Mouse (Mus musculus): ENCODE measurements around the gene Spef1. TPM values are rescaled to one million over a fixed set of nuclear protein-coding genes. Genes with fewer than 3 reads are reported as not detected.

The Spef1 gene
- polyA plus RNA-seq, 1 experiment from 2014 or later: 3.6 TPM

DNA sequence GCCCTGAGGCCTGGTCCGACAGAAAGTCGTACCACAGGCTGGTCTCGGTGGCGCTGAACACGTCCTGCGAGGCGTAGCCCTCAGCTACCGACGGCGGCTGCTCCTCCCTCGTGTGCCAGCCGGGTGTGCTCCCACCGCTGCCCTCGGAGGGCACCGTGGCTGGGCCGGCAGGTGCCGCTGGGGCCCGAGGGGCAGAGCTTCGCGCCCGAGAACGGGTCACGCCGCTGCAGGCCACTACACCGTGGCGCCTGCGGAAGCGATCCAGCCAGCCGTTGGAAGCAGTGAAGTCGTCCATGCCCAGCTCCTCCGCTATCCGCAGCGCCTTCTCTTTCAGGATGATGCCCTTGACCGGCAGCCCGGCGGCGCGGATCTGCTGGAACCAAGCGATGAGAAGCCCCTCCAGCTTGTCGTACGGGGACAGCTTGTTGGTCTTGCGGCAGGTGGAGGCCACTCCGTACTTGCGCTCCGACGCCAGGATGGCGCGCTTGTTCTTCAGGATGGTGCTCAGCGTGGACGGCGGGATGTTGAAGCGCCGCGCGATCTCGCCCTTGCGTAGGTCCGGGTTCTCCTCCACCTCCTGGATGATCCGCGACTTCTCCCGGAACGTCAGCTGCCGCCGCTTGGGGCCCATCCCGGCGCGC lies 7.7 kb downstream of the Spef1 start:
- no peaks in the 10 kb centered on the region for H3K27me3 ChIP-seq
- H3K9ac ChIP-seq: peak overlapping the region; percentile 86
- H3K36me3 ChIP-seq: 0 out of 2 replicates have a peak, but pooled peaks cover 10% of the 10 kb centered on the region
- peak overlapping the region; percentile 92 for H3K4me2 ChIP-seq
- under 1% methylated on average over 67 of the region's 67 CpGs for WGBS
- ATAC-seq (replicated peaks; ENCODE audit: low FRiP score): peak; percentile 52
- peaks cover 49% of the 10 kb centered on the region for H3K4me1 ChIP-seq
- no peaks in the 10 kb centered on the region for H3K9me3 ChIP-seq (replicated peaks)
- peak overlapping the region; percentile 88 for H3K27ac ChIP-seq
- H3K4me3 ChIP-seq (replicated peaks): peak overlapping the region; percentile 64

DNA sequence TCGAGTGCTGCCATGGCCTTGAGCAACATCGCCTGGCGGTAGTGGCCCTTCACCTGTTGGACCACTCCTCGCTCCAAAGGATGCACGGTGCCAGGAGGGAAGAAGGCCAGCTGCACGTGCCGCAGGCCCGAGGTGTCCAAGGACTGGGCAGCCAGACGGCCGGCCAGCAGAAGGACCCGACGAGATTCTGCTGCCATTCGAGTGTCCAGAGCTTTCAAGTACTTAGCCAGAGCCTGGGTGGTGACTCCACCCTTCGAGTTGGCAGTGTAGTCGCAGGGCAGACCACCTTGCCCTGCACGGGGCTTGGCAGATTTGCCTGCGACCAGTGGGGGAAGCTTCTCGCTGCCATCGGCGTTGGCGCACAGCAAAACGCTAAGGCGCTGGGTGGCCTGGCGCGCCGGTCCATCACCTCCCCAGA lies 8.2 kb downstream of the Spef1 start:
- H3K36me3 ChIP-seq: 0 out of 2 replicates have a peak, but pooled peaks cover 10% of the 10 kb centered on the region
- peaks cover 54% of the 10 kb centered on the region for H3K4me1 ChIP-seq
- peaks cover 4% of the 10 kb centered on the region for H3K27me3 ChIP-seq
- peak overlapping the region; percentile 92 for H3K4me2 ChIP-seq
- peak overlapping the region; percentile 64 for H3K4me3 ChIP-seq (replicated peaks)
- WGBS: 31% methylated on average over 26 of the region's 26 CpGs
- H3K9me3 ChIP-seq (replicated peaks): no peaks in the 10 kb centered on the region
- peak overlapping the region; percentile 86 for H3K9ac ChIP-seq
- no peak for ATAC-seq (replicated peaks; ENCODE audit: low FRiP score)
- H3K27ac ChIP-seq: peak overlapping the region; percentile 88

DNA sequence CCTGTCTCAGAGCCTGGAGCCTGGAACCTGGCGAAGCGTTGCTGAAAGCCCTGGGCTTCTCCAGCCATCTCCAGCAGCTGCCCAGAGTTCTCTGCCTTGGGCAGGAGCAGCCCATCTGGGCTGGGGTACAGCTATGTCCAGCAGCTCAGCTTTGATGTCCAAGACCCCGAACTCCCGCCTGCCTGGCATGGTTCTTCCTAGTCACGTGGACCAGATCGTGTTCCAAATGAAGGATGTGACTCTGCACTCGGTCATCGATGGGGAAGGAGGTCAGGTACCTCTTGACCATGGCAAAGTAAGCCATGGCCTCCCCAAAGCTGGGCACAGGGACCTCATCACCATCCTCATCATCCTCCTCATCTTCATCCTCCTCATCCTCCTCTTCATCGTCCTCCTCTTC lies 9.2 kb downstream of the Spef1 start:
- Histone ChIP-seq H3K27me3 (peaks cover 13% of the 10 kb centered on the region), H3K4me2 (peak overlapping the region; percentile 92), H3K4me3 (replicated peaks) (peak overlapping the region; percentile 64), H3K27ac (peak overlapping the region; percentile 76; the same call in 1 of the 2 replicates), H3K4me1 (peaks cover 54% of the 10 kb centered on the region), H3K9ac (peak overlapping the region; percentile 86), H3K9me3 (replicated peaks) (no peaks in the 10 kb centered on the region), H3K36me3 (0 out of 2 replicates have a peak, but pooled peaks cover 10% of the 10 kb centered on the region)
- 77% methylated on average over 9 of the region's 9 CpGs for WGBS
- ATAC-seq (replicated peaks; ENCODE audit: low FRiP score): no peak

DNA sequence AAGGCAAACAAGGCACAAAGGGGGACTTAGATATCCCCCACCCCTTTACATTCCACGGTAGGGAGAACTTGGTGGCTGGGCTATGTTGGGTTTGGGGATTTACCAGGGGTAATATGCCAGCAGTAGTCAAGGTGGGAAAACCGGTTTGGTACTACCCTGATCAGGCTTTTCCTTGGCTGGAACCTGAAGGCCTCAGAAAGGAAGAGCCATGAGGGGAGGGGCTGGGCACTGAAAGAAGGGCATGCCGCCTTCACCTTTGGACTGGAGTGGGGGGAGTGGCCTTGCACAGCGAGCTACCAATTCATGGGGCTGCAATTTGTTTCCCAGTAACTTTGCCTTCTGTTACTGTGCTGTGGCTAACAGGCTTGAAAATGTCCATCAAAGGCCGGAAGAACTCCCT lies 10.6 kb downstream of the Spef1 start:
- H3K36me3 ChIP-seq: 0 out of 2 replicates have a peak, but pooled peaks cover 10% of the 10 kb centered on the region

DNA sequence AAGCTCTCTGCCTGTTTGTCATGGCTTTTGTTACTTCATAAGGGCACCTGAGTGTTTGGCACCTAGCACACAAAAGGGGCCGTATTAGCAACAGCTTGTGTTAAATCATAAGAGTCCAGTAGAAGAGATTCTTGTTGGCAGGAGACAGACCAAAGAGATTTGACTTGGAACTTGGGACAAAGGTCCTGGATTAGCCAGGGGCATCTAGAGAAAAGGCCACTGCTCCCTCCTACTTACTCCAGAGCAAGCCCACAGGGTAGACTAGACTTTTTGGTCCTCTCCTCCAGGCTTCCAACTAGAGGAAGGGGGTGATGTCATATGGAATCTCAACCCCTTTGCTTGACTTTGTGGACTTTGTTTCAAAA lies 11.2 kb downstream of the Spef1 start:
- 0 out of 2 replicates have a peak, but pooled peaks cover 10% of the 10 kb centered on the region for H3K36me3 ChIP-seq
- WGBS: 94% methylated on average over 1 of the region's 1 CpGs
- H3K27me3 ChIP-seq: peaks cover 33% of the 10 kb centered on the region
- H3K4me2 ChIP-seq: peak overlapping the region; percentile 92
- peak overlapping the region; percentile 76 for H3K27ac ChIP-seq
- H3K9ac ChIP-seq: no peak overlapping the region
- H3K4me3 ChIP-seq (replicated peaks): no peak overlapping the region
- no peak for ATAC-seq (replicated peaks; ENCODE audit: low FRiP score)
- H3K9me3 ChIP-seq (replicated peaks): no peaks in the 10 kb centered on the region
- peaks cover 65% of the 10 kb centered on the region for H3K4me1 ChIP-seq

More for the DNA sequence above, 10.6 kb downstream of the Spef1 start:
- Histone ChIP-seq H3K4me3 (replicated peaks) (peak overlapping the region; percentile 5; the same call in 1 of the 2 replicates), H3K9me3 (replicated peaks) (no peaks in the 10 kb centered on the region), H3K27ac (peak overlapping the region; percentile 76), H3K27me3 (peaks cover 28% of the 10 kb centered on the region), H3K9ac (no peak overlapping the region; the same call in 1 of the 2 replicates), H3K4me1 (peaks cover 60% of the 10 kb centered on the region), H3K4me2 (peak overlapping the region; percentile 92)
- peak; percentile 15; the same call in 1 of the 2 replicates for ATAC-seq (replicated peaks; ENCODE audit: low FRiP score)
- 58% methylated on average over 5 of the region's 5 CpGs for WGBS

DNA sequence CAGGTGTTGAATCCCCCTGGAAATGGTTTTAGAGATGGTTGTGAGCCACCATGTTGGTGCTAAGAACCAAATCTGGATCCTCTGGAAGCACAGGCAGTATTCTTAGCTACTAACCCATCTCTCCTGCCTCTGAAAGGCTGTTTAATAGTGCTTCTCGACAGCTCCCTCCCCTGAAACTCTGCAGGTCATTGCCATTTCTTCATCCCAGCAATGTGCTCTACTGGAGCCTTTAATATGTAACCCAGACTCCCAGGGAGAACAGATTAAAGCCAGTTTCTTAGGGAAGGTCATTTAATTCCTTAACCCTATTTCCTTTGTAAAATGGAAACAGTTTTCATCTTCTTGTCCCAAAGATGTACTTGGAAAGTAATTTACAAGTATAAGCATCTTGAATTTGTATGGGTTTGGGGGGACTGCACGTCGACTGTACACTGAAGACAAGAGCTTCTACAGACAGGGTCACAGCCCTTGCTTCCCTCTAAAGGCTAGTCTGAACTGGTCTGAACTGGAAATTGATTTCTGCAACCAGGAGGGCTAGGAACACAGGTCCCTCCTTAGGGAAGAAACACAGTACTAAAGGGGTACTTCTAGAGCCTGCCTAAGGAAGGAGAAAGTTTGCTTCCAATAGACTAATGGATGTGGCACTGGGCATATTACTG lies 11.7 kb downstream of the Spef1 start:
- no peak for ATAC-seq (replicated peaks; ENCODE audit: low FRiP score)
- Histone ChIP-seq H3K9ac (no peak overlapping the region), H3K27me3 (peaks cover 38% of the 10 kb centered on the region), H3K36me3 (0 out of 2 replicates have a peak, but pooled peaks cover 10% of the 10 kb centered on the region), H3K27ac (peak overlapping the region; percentile 76), H3K4me1 (peaks cover 68% of the 10 kb centered on the region), H3K4me3 (replicated peaks) (no peak overlapping the region), H3K4me2 (0 out of 2 replicates have a peak overlapping the region, but pooled peaks have one; percentile 92), H3K9me3 (replicated peaks) (no peaks in the 10 kb centered on the region)
- WGBS: 72% methylated on average over 3 of the region's 3 CpGs

DNA sequence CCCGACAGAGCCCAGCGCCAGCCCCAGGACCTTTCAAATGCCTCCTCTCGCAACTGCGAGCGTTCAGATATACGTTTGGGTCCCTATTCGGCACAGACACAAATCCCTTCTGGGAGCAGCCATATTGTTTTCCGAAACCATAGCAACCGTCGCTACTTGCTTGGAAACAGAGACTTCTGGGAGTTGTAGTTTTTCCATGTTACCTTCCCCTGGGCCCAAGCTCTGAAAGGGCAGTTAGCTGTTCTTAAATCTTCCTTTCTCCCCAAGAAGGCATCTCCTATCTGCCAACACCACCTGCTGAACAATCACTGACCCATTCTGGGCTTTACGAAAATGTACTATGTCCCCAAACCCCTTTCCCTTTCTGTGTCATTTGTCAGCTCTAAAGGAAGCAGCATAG lies 12.4 kb downstream of the Spef1 start:
- Histone ChIP-seq H3K9ac (no peak overlapping the region), H3K27ac (0 out of 2 replicates have a peak overlapping the region, but pooled peaks have one; percentile 76), H3K27me3 (peaks cover 41% of the 10 kb centered on the region), H3K9me3 (replicated peaks) (no peaks in the 10 kb centered on the region), H3K36me3 (0 out of 2 replicates have a peak, but pooled peaks cover 10% of the 10 kb centered on the region), H3K4me1 (peaks cover 69% of the 10 kb centered on the region), H3K4me2 (peak overlapping the region; percentile 72), H3K4me3 (replicated peaks) (peak overlapping the region; percentile 42)
- ATAC-seq (replicated peaks; ENCODE audit: low FRiP score): 0 out of 2 replicates have a peak, but pooled peaks have one; percentile 19
- 6% methylated on average over 11 of the region's 11 CpGs for WGBS

DNA sequence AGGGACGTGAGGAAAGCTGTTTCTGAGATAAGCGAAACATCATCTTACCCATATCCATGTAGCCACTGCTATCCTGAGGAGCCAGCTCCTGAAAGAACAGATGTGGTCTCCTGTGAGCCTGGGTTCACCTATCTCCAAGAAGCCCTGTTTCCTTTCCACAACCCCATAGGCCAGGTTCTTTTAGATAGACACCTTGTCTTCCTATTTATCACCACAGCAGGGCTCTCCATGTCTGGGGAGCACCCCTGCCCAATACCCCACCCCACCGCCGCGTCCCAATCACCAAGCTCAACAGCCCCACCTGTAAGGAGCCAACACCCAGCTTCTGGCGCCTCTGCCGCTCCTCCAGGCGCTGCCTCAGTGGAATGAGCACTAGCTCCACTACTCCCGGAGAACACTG lies 14.8 kb downstream of the Spef1 start:
- no peak overlapping the region for H3K27ac ChIP-seq
- no peaks in the 10 kb centered on the region for H3K9me3 ChIP-seq (replicated peaks)
- 0 out of 2 replicates have a peak, but pooled peaks cover 9% of the 10 kb centered on the region for H3K36me3 ChIP-seq
- H3K4me2 ChIP-seq: no peak overlapping the region
- H3K4me3 ChIP-seq (replicated peaks): no peak overlapping the region
- no peak for ATAC-seq (replicated peaks; ENCODE audit: low FRiP score)
- no peak overlapping the region for H3K9ac ChIP-seq
- peaks cover 52% of the 10 kb centered on the region for H3K4me1 ChIP-seq
- peaks cover 41% of the 10 kb centered on the region for H3K27me3 ChIP-seq
- WGBS: 48% methylated on average over 9 of the region's 9 CpGs

DNA sequence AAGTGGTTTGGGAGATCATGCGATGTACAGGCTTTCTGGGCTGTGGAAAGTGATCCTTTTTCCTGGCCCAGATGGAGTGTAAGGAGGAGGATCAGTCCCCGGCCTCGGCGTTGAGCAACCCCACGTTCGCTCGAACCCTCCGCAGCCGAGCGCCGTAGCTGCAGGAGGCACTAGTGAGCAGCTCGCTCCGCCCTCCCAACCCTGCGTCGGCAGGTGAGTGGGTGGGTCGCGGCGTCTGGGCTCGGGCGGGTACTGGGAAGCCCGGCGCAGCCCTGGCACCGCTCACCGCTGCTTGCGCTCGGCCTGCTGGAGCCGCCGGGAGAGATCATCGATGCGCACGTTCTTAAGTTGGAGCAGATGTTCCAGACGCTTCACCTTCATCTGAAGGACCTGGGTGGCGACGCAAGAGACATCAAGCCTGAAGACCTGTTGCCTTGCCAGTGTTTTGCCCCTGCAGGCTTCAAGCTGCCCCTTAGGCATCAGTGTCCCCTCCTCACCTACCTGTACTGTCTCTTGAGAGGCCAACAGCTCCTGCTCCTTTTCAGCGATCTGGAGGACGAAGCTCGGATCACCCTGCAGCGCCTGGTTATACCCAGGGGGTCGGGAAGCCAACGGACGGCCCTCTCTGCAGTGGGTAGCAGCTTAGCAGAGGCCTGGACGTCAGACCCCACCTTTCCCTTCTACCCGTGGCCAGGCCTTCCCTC lies 15.5 kb downstream of the Spef1 start:
- peaks cover 41% of the 10 kb centered on the region for H3K27me3 ChIP-seq
- WGBS: 4% methylated on average over 43 of the region's 43 CpGs
- peak overlapping the region; percentile 37 for H3K4me3 ChIP-seq (replicated peaks)
- H3K27ac ChIP-seq: no peak overlapping the region
- H3K36me3 ChIP-seq: 0 out of 2 replicates have a peak, but pooled peaks cover 3% of the 10 kb centered on the region
- H3K9ac ChIP-seq: peak overlapping the region; percentile 28; the same call in 1 of the 2 replicates
- H3K9me3 ChIP-seq (replicated peaks): no peaks in the 10 kb centered on the region
- ATAC-seq (replicated peaks; ENCODE audit: low FRiP score): no peak
- peaks cover 44% of the 10 kb centered on the region for H3K4me1 ChIP-seq
- peak overlapping the region; percentile 61 for H3K4me2 ChIP-seq

DNA sequence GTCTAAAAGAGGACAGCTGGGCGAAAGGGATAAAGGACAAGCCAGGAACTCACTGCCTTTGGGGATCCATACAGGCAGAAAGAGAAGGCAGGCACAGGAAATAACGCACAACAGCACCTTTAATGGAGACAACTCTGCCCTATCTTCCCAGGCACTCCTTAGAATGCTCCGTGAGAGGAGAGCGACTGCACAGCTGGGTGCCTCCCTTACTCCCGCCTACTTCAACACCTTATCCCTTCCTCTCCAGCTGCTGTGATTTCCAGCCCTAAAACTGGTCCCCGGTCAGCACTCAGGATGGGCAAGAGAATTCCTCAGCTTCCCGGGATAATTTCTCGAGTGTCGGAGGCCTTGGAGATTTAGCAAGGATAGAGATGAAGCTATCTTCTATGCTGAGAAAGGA lies 16.1 kb downstream of the Spef1 start:
- Histone ChIP-seq H3K9ac (peak overlapping the region; percentile 28; the same call in 1 of the 2 replicates), H3K4me3 (replicated peaks) (peak overlapping the region; percentile 37), H3K4me2 (peak overlapping the region; percentile 61)

DNA sequence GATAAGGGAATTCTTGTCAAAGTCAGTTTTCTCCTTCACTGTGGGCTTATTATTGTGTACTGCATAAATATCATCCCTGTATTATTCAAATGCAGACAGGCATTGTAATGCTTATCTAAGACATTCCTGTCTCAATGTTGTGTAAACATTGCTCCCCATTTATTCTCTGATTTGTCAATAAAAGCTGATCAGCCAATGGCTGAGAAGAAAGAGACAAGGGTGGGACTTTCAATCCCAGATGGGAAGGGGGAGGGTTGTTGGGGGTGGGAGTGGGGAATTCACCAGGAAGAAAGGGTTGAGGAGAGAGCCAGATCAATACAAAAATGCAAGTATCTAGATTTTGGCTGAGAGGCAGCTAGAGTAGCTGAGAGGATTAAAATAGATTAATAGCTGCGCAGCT lies 18.2 kb downstream of the Spef1 start:
- 82% methylated on average over 1 of the region's 1 CpGs for WGBS
- H3K27ac ChIP-seq: no peak overlapping the region
- no peaks in the 10 kb centered on the region for H3K9me3 ChIP-seq (replicated peaks)
- no peak overlapping the region for H3K4me2 ChIP-seq
- H3K4me1 ChIP-seq: peaks cover 20% of the 10 kb centered on the region
- H3K9ac ChIP-seq: no peak overlapping the region
- no peaks in the 10 kb centered on the region for H3K36me3 ChIP-seq
- H3K4me3 ChIP-seq (replicated peaks): no peak overlapping the region
- no peak for ATAC-seq (replicated peaks; ENCODE audit: low FRiP score)
- H3K27me3 ChIP-seq: peaks cover 37% of the 10 kb centered on the region

More for the DNA sequence above, 16.1 kb downstream of the Spef1 start:
- ATAC-seq (replicated peaks; ENCODE audit: low FRiP score): no peak
- Histone ChIP-seq H3K27ac (no peak overlapping the region), H3K4me1 (peaks cover 38% of the 10 kb centered on the region), H3K27me3 (peaks cover 41% of the 10 kb centered on the region), H3K9me3 (replicated peaks) (no peaks in the 10 kb centered on the region), H3K36me3 (0 out of 2 replicates have a peak, but pooled peaks cover 3% of the 10 kb centered on the region)
- 13% methylated on average over 9 of the region's 9 CpGs for WGBS

All from kidney, embryonic 15.5 days (tissue).